Mouse (Mus musculus) heart, postnatal 0 days (tissue): ENCODE data around the gene Nenf.

ENCODE experiments used
- CTCF ChIP-seq: IDR thresholded peaks from 2 replicates; pipeline ENCODE4 v1.5.1; 2016; ENCODE audit warnings: antibody characterized with exemption, control low read depth, low read depth
- EP300 ChIP-seq: IDR thresholded peaks from 2 replicates; pipeline ENCODE4 v1.6.1; 2016; ENCODE audit warnings: antibody characterized with exemption, low read depth

DNA sequence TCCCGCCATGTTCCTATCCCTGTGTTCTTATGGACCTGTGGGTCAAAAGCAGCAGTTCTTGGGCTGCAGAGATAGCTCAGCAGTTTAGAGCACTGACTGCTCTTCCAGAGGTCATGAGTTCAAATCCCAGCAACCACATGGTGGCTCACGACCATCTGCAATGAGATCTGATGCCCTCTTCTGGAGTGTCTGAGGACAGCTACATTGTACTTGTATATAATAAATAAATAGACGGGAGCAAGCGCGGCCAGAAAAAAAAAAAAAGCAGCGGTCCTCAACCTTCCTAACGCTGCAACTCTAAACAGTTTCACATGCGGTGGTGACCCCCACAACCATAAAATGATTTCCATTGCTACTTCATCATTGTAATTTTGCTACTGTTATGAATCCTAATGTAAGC, 1.2 kb downstream of the Nenf start:
- TF ChIP-seq EP300 (no peak), CTCF (no peak)
